Mouse (Mus musculus) thymus, adult 2 months (tissue): ENCODE results near the gene Zfp384.

Experiments
- CTCF ChIP-seq: fragments of 200-500 bp; IDR thresholded peaks from 2 replicates; pipeline ENCODE4 v1.5.1; 2012; ENCODE audit warnings: mild to moderate bottlenecking, control low read depth, low read length, moderate library complexity, borderline replicate concordance; ENCODE audit not compliant: control insufficient read depth, poor library complexity, insufficient read depth; ENCODE audit errors: extremely low read depth
- POLR2A ChIP-seq: fragments of 200-500 bp; IDR thresholded peaks from 2 replicates; pipeline ENCODE4 v1.6.1; 2012; ENCODE audit warnings: mild to moderate bottlenecking, low read length, control low read depth, moderate library complexity; ENCODE audit not compliant: control insufficient read depth, poor library complexity, insufficient read depth; ENCODE audit errors: extremely low read depth

DNA sequence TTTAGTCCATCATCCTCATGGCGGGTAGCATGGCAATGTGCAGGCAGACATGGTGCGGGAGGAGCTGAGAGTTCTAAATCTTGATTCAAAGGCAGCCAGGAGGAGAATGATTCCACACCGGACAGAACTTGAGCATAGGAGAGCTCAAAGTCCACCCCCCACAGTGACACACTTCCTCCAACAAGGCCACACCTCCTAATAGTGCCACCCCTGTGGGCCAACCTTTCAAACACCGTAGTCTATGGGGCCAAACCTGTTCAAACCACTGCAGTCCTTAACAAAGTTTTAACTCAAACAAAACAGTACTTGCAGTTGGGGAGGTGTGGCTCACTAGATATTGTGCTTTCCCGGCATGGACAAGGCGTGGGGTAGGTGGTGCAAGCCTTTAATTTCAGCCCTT, 55.0 kb downstream of the Zfp384 start:
- TF ChIP-seq CTCF: no peak
- no peak for TF ChIP-seq POLR2A
